Mouse (Mus musculus) CH12.LX (cell line): Measurements from ENCODE around the gene Flot1. TPM values are rescaled to one million over a fixed set of nuclear protein-coding genes. Genes with fewer than 3 reads are reported as not detected.
A peak's percentile ranks its signal among the peaks of the same experiment; 100 is the strongest.

Source experiments
- DNase-seq: peaks from one replicate; pipeline ENCODE4 v3.0.0-alpha.2; 2013; ENCODE audit errors: extremely low read depth
- H3K27ac ChIP-seq: 2 replicates; pipeline ENCODE4 v1.5.1; 2012; ENCODE audit warnings: low read depth, mild to moderate bottlenecking, control low read depth, moderate library complexity; ENCODE audit not compliant: insufficient read depth
- H3K27me3 ChIP-seq: replicated peaks from 2 replicates; pipeline ENCODE3; 2012; ENCODE audit warnings: inconsistent platforms
- H3K36me3 ChIP-seq, 2 experiments: replicated peaks in 1 of 2; 2 replicates each; pipeline versions ENCODE3 to v1.6.1; 2012; ENCODE audit warnings: inconsistent platforms in 1 of 2, low read length in 1 of 2, mild to moderate bottlenecking in 1 of 2, mixed read lengths in 1 of 2, moderate library complexity in 1 of 2; ENCODE audit not compliant: control insufficient read depth in 1 of 2, insufficient read depth in 1 of 2
- H3K4me1 ChIP-seq, 2 experiments: 2 replicates each; pipeline ENCODE4 v1.6.1; 2012; ENCODE audit warnings: inconsistent platforms in 1 of 2, moderate library complexity in 1 of 2; ENCODE audit not compliant: insufficient read depth in 2 of 2, control insufficient read depth in 1 of 2
- H3K4me2 ChIP-seq: 2 replicates; pipeline ENCODE4 v1.6.1; 2012; ENCODE audit warnings: low read depth, mild to moderate bottlenecking, control low read depth; ENCODE audit not compliant: poor library complexity, insufficient read depth, severe bottlenecking
- H3K4me3 ChIP-seq, 3 experiments: fragments of 150-350 bp in 1 of 3; sonication (generic) in 1 of 3; replicated peaks in 1 of 3; 2 replicates each; pipeline versions ENCODE3 to v1.5.1; 2011 to 2012; ENCODE audit warnings: low read depth in 2 of 3, low read length in 2 of 3, mild to moderate bottlenecking in 2 of 3, moderate library complexity in 2 of 3, control low read depth in 1 of 3, improper control_type of control experiment in 1 of 3, inconsistent platforms in 1 of 3, mixed read lengths in 1 of 3; ENCODE audit not compliant: poor library complexity in 1 of 3
- H3K79me2 ChIP-seq: replicated peaks from 2 replicates; pipeline ENCODE4 v1.6.1; 2012; ENCODE audit warnings: mild to moderate bottlenecking, moderate library complexity; ENCODE audit not compliant: control insufficient read depth, poor library complexity, insufficient read depth, severe bottlenecking; ENCODE audit errors: extremely low read depth
- H3K9ac ChIP-seq: 2 replicates; pipeline ENCODE4 v1.6.1; 2012; ENCODE audit warnings: low read depth, mild to moderate bottlenecking, control low read depth, moderate library complexity; ENCODE audit not compliant: insufficient read depth
- H3K9me3 ChIP-seq: replicated peaks from 2 replicates; pipeline ENCODE3; 2012; ENCODE audit warnings: low read length, inconsistent platforms, mixed read lengths
- BHLHE40 ChIP-seq: IDR thresholded peaks from 2 replicates; pipeline ENCODE4 v1.6.1; 2011; ENCODE audit warnings: mild to moderate bottlenecking, low read depth, low read length, improper control_type of control experiment
- CHD1 ChIP-seq: IDR thresholded peaks from 2 replicates; pipeline ENCODE4 v1.6.1; 2012; ENCODE audit warnings: low read depth, low read length, improper control_type of control experiment, inconsistent platforms
- CTCF ChIP-seq, 2 experiments: IDR thresholded peaks in 1 of 2; conservative IDR thresholded peaks in 1 of 2; 2 replicates each; pipeline ENCODE4 v1.5.1; 2011 to 2012; ENCODE audit warnings: low read depth in 2 of 2, low read length in 2 of 2, improper control_type of control experiment in 1 of 2, inconsistent platforms in 1 of 2, mild to moderate bottlenecking in 1 of 2, moderate library complexity in 1 of 2
- E2F4 ChIP-seq: IDR thresholded peaks from 2 replicates; pipeline ENCODE4 v1.6.1; 2011; ENCODE audit warnings: low read depth, low read length, improper control_type of control experiment; ENCODE audit not compliant: insufficient replicate concordance
- ELF1 ChIP-seq: IDR thresholded peaks from 2 replicates; pipeline ENCODE4 v1.6.1; 2014; ENCODE audit warnings: low read depth, mild to moderate bottlenecking, inconsistent platforms, low read length, improper control_type of control experiment
- EP300 ChIP-seq: IDR thresholded peaks from 2 replicates; pipeline ENCODE4 v1.6.1; 2011; ENCODE audit warnings: low read length, improper control_type of control experiment
- ETS1 ChIP-seq: conservative IDR thresholded peaks from 2 replicates; pipeline ENCODE4 v1.6.1; 2012; ENCODE audit warnings: low read depth, mild to moderate bottlenecking, inconsistent platforms, low read length, improper control_type of control experiment, moderate library complexity
- GABPA ChIP-seq: IDR thresholded peaks from 2 replicates; pipeline ENCODE4 v1.6.1; 2012; ENCODE audit warnings: low read depth, low read length, improper control_type of control experiment, inconsistent platforms; ENCODE audit not compliant: insufficient replicate concordance
- HCFC1 ChIP-seq: IDR thresholded peaks from 2 replicates; pipeline ENCODE4 v1.6.1; 2012; ENCODE audit warnings: low read depth, mild to moderate bottlenecking, inconsistent platforms, low read length, improper control_type of control experiment
- IRF4 ChIP-seq: IDR thresholded peaks from 2 replicates; pipeline ENCODE4 v1.6.1; 2014; ENCODE audit warnings: low read depth, mild to moderate bottlenecking, inconsistent platforms, low read length, improper control_type of control experiment
- JUN ChIP-seq: IDR thresholded peaks from 2 replicates; pipeline ENCODE4 v1.6.1; 2011; ENCODE audit warnings: low read depth, mild to moderate bottlenecking, low read length, improper control_type of control experiment, moderate library complexity; ENCODE audit not compliant: insufficient read depth
- JUND ChIP-seq: conservative IDR thresholded peaks from 2 replicates; pipeline ENCODE4 v1.6.1; 2011; ENCODE audit warnings: low read depth, low read length, improper control_type of control experiment
- KAT2A ChIP-seq: IDR thresholded peaks from 2 replicates; pipeline ENCODE4 v1.6.1; 2012; ENCODE audit warnings: low read length, improper control_type of control experiment, inconsistent platforms; ENCODE audit not compliant: insufficient replicate concordance
- MAFK ChIP-seq: IDR thresholded peaks from 2 replicates; pipeline ENCODE4 v1.6.1; 2011; ENCODE audit warnings: low read length, improper control_type of control experiment; ENCODE audit not compliant: insufficient replicate concordance
- MAX ChIP-seq: IDR thresholded peaks from 2 replicates; pipeline ENCODE4 v1.6.1; 2011; ENCODE audit warnings: low read length, improper control_type of control experiment
- MAZ ChIP-seq: IDR thresholded peaks from 2 replicates; pipeline ENCODE4 v1.6.1; 2012; ENCODE audit warnings: low read depth, mild to moderate bottlenecking, inconsistent platforms, low read length, improper control_type of control experiment, moderate library complexity
- MYC ChIP-seq: IDR thresholded peaks from 2 replicates; pipeline ENCODE4 v1.6.1; 2011; ENCODE audit warnings: low read depth, mild to moderate bottlenecking, improper control_type of control experiment, low read length
- NELFE ChIP-seq: IDR thresholded peaks from 2 replicates; pipeline ENCODE4 v1.6.1; 2011; ENCODE audit warnings: low read depth, low read length, improper control_type of control experiment
- NRF1 ChIP-seq: IDR thresholded peaks from 2 replicates; pipeline ENCODE4 v1.6.1; 2014; ENCODE audit warnings: low read depth, mild to moderate bottlenecking, inconsistent platforms, low read length, improper control_type of control experiment, moderate library complexity
- PAX5 ChIP-seq: IDR thresholded peaks from 2 replicates; pipeline ENCODE4 v1.6.1; 2012; ENCODE audit warnings: low read length, inconsistent platforms, mixed read lengths
- POLR2A ChIP-seq: IDR thresholded peaks from 2 replicates; pipeline ENCODE4 v1.6.1; 2011; ENCODE audit warnings: low read depth, mild to moderate bottlenecking, improper control_type of control experiment, low read length
- POLR2AphosphoS2 ChIP-seq: IDR thresholded peaks from 2 replicates; pipeline ENCODE4 v1.6.1; 2011; ENCODE audit warnings: low read depth, low read length, improper control_type of control experiment
- RAD21 ChIP-seq: IDR thresholded peaks from 2 replicates; pipeline ENCODE4 v1.6.1; 2011; ENCODE audit warnings: low read depth, mild to moderate bottlenecking, low read length, improper control_type of control experiment, moderate library complexity
- SIN3A ChIP-seq: IDR thresholded peaks from 2 replicates; pipeline ENCODE4 v1.6.1; 2012; ENCODE audit warnings: low read length, improper control_type of control experiment, inconsistent platforms
- SMC3 ChIP-seq: IDR thresholded peaks from 2 replicates; pipeline ENCODE4 v1.6.1; 2011; ENCODE audit warnings: low read depth, low read length, improper control_type of control experiment
- TBP ChIP-seq: conservative IDR thresholded peaks from 2 replicates; pipeline ENCODE4 v1.6.1; 2011; ENCODE audit warnings: low read depth, low read length, improper control_type of control experiment
- TCF12 ChIP-seq: IDR thresholded peaks from 2 replicates; pipeline ENCODE4 v1.6.1; 2014; ENCODE audit warnings: low read depth, mild to moderate bottlenecking, inconsistent platforms, low read length, improper control_type of control experiment
- UBTF ChIP-seq: IDR thresholded peaks from 2 replicates; pipeline ENCODE4 v1.6.1; 2012; ENCODE audit warnings: low read depth, mild to moderate bottlenecking, inconsistent platforms, low read length, improper control_type of control experiment, moderate library complexity
- USF1 ChIP-seq: IDR thresholded peaks from 2 replicates; pipeline ENCODE4 v1.6.1; 2014; ENCODE audit warnings: low read depth, mild to moderate bottlenecking, inconsistent platforms, low read length, improper control_type of control experiment
- USF2 ChIP-seq: conservative IDR thresholded peaks from 2 replicates; pipeline ENCODE4 v1.6.1; 2011; ENCODE audit warnings: low read depth, low read length, improper control_type of control experiment
- ZC3H11A ChIP-seq: IDR thresholded peaks from 2 replicates; pipeline ENCODE4 v1.6.1; 2012; ENCODE audit warnings: low read depth, mild to moderate bottlenecking, inconsistent platforms, low read length, improper control_type of control experiment
- ZKSCAN1 ChIP-seq: IDR thresholded peaks from 2 replicates; pipeline ENCODE4 v1.6.1; 2012; ENCODE audit warnings: low read depth, inconsistent platforms, low read length, improper control_type of control experiment, borderline replicate concordance
- ZMIZ1 ChIP-seq: IDR thresholded peaks from 2 replicates; pipeline ENCODE4 v1.6.1; 2012; ENCODE audit warnings: low read depth, mild to moderate bottlenecking, inconsistent platforms, low read length, improper control_type of control experiment
- ZNF384 ChIP-seq: IDR thresholded peaks from 2 replicates; pipeline ENCODE4 v1.6.1; 2012; ENCODE audit warnings: low read depth, low read length, improper control_type of control experiment, inconsistent platforms
- dilution Hi-C: fragments of 300-500 bp; cut with MboI; formaldehyde crosslinking; loops from 2 replicates; pipeline ENCODE4 v1.14.3; 2020; ENCODE audit warnings: low sequenced_read_pairs; ENCODE audit not compliant: extremely low pct_unique_long_range_greater_than_20kb, extremely low pct_ligation_motif_present
- in situ Hi-C: fragments of 300-500 bp; cut with MboI; formaldehyde crosslinking; loops from 3 replicates; pipeline ENCODE4 v1.14.3; 2019; ENCODE audit warnings: low sequenced_read_pairs, low pct_ligation_motif_present, low pct_unique_long_range_greater_than_20kb, mixed read lengths
- polyA plus RNA-seq: library from polyadenylated mRNA; unstranded; fragments of >175 nt; gene quantifications from 2 replicates; pipeline ENCODE4 v1.2.1, GENCODE M21; 2012; ENCODE audit warnings: low read depth; ENCODE audit not compliant: insufficient read length
- total RNA-seq, 2 experiments: library from RNA; depleted of rRNA; stranded (reverse); fragments of 300-350 nt in 1 of 2; fragments of >200 nt in 1 of 2; gene quantifications; 2 replicates each; pipeline ENCODE4 v1.2.3; 2012 to 2014

The Flot1 gene
- total and polyA plus RNA-seq, 3 experiments, result 16.3 to 21.6 (median 17.6) TPM

- TF ChIP-seq PAX5, result no peak
- TF ChIP-seq SMC3, result peak; percentile 62
- TF ChIP-seq USF1, result no peak
- 0 out of 2 replicates have a peak, but pooled peaks have one; percentile 27 for TF ChIP-seq IRF4
- TF ChIP-seq RAD21, result peak; percentile 62
- TF ChIP-seq ELF1, result no peak
- TF ChIP-seq KAT2A, result no peak
- TF ChIP-seq MAZ, result no peak
- no peak for TF ChIP-seq EP300
Observed at GRCm38 (mm10) chr17:35836178-35836965, 13.3 kb downstream of the Flot1 start (continued).

- Histone ChIP-seq H3K79me2 (peaks cover 38% of the 10 kb centered on the region), H3K9ac (peak overlapping the region; percentile 99), H3K9me3 (no peaks in the 10 kb centered on the region), H3K4me2 (peak overlapping the region; percentile 89), H3K4me3 (peak overlapping the region; percentile 83 to 93 (median 89)), H3K27ac (peak overlapping the region; percentile 64), H3K27me3 (no peaks in the 10 kb centered on the region), H3K4me1 (peaks cover 11 to 36% of the 10 kb centered on the region in 2 experiments), H3K36me3 (peaks cover 42 to 49% of the 10 kb centered on the region in 2 experiments)
- dilution Hi-C loops, result no loop called here
- peak; percentile 89 for DNase-seq
- in situ Hi-C loops, result loop anchor here (5.0 kb wide), 1 partner anchor 35 kb away; no protein-coding TSS in a partner anchor
- no peak for TF ChIP-seq NELFE
- TF ChIP-seq KAT2A, result 0 out of 2 replicates have a peak, but pooled peaks have one; percentile 59
- TF ChIP-seq CHD1, result no peak
- TF ChIP-seq SMC3, result no peak
- TF ChIP-seq JUND, result no peak
- TF ChIP-seq IRF4, result no peak
- no peak for TF ChIP-seq JUN
- no peak for TF ChIP-seq MAFK
- TF ChIP-seq HCFC1, result peak; percentile 37
- peak; percentile 92 for TF ChIP-seq MAX
- 0 out of 2 replicates have a peak, but pooled peaks have one; percentile 11 for TF ChIP-seq TCF12
- no peak for TF ChIP-seq CTCF (conservative IDR thresholded peaks at IDR 0.05 in 1 of 2, IDR thresholded peaks at IDR 0.05 in 1 of 2; ENCODE audit: low read depth in 2 of 2, low read length in 2 of 2)
- no peak for TF ChIP-seq EP300
- TF ChIP-seq POLR2A, result peak; percentile 45; the same call in 1 of the 2 replicates
- TF ChIP-seq ELF1, result no peak
- no peak for TF ChIP-seq ZKSCAN1
- TF ChIP-seq ZMIZ1, result no peak
- no peak for TF ChIP-seq ZNF384
- TF ChIP-seq NRF1, result peak; percentile 47
- peak; percentile 96 for TF ChIP-seq BHLHE40
- TF ChIP-seq POLR2AphosphoS2, result no peak; the same call in 1 of the 2 replicates
- 0 out of 2 replicates have a peak, but pooled peaks have one; percentile 61 for TF ChIP-seq UBTF
- peak; percentile 73 for TF ChIP-seq USF2
- TF ChIP-seq GABPA, result no peak
- no peak for TF ChIP-seq MYC
- TF ChIP-seq ZC3H11A, result no peak
- TF ChIP-seq TBP, result no peak
- TF ChIP-seq SIN3A, result 0 out of 2 replicates have a peak, but pooled peaks have one; percentile 17
- no peak for TF ChIP-seq PAX5
- peak; percentile 49; the same call in 1 of the 2 replicates for TF ChIP-seq E2F4
- TF ChIP-seq ETS1, result no peak
- TF ChIP-seq MAZ, result peak; percentile 70; the same call in 1 of the 2 replicates
Observed at GRCm38 (mm10) chr17:35836991-35837422, 14.0 kb downstream of the Flot1 start.
